Mouse (Mus musculus) left cerebral cortex, adult 2 months (tissue): Measurements from ENCODE around the gene Lfng. TPM values are rescaled to one million over a fixed set of nuclear protein-coding genes. Genes with fewer than 3 reads are reported as not detected.
A peak's percentile ranks its signal among the peaks of the same experiment; 100 is the strongest.

Source experiments
- DNase-seq, 2 experiments: peaks; one replicate each; pipeline ENCODE4 v3.0.0; 2021 to 2022; ENCODE audit warnings: low spot score in 2 of 2, mixed read lengths in 1 of 2; ENCODE audit errors: extremely low spot score in 1 of 2
- H3K27ac ChIP-seq: fragments of 200-600 bp; 2 replicates; pipeline ENCODE4 v1.8.1; 2022
- H3K4me3 ChIP-seq: fragments of 200-600 bp; 2 replicates; pipeline ENCODE4 v1.8.1; 2022
- CTCF ChIP-seq: fragments of 200-600 bp; IDR thresholded peaks from 2 replicates; pipeline ENCODE4 v1.8.1; 2022; ENCODE audit warnings: antibody characterized with exemption, mild to moderate bottlenecking, moderate library complexity
- intact Hi-C: fragments of 180-260 bp; cut with DNase I; formaldehyde crosslinking; loops from one replicate; pipeline ENCODE4 v1.15.1; 2025
- total RNA-seq, 2 experiments: library from RNA; stranded (reverse); gene quantifications; 2 replicates each; pipeline ENCODE4 v1.2.3; 2021

The Lfng gene
- total RNA-seq, 2 experiments from 2014 or later, result 25.9 to 26.2 TPM

DNA sequence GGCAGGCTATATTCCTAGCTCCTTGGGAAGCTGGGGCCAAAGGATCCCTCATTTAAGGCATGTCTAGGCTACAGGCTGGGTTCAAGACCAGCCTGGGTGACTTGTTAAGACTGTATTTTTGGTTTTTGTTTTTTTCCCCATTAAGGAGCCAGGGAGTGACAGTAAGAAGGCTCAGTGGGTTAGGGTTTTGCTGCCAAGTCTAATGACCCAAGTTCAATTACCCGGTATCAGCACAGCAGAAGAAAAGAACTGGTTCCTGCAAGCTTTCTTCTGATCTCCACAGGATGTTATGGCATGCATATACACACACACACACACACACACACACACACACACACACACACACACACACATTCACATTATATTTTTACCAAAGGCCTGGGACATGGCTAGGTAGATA lies 53.3 kb downstream of the Lfng start:
- H3K4me3 ChIP-seq, result no peak overlapping the region
- H3K27ac ChIP-seq, result peak overlapping the region; percentile 71
- intact Hi-C loops, result no loop called here
- no peak for DNase-seq
- TF ChIP-seq CTCF, result no peak

- intact Hi-C loops, result no loop called here
- TF ChIP-seq CTCF, result no peak
- Histone ChIP-seq H3K4me3 (no peak overlapping the region), H3K27ac (peak overlapping the region; percentile 72)
- no peak for DNase-seq
Measured at GRCm38 (mm10) chr5:140661427-140661826, 54.3 kb downstream of the Lfng start.

- peak overlapping the region; percentile 72 for H3K27ac ChIP-seq
- peak; percentile 55 to 56 for DNase-seq
- intact Hi-C loops, result loop anchor here (2.0 kb wide), 2 partner anchors 13 to 121 kb away; partner anchors contain the start of gene Ttyh3
- H3K4me3 ChIP-seq, result no peak overlapping the region
- no peak for TF ChIP-seq CTCF
Measured at GRCm38 (mm10) chr5:140661875-140662643, 54.9 kb downstream of the Lfng start.

DNA sequence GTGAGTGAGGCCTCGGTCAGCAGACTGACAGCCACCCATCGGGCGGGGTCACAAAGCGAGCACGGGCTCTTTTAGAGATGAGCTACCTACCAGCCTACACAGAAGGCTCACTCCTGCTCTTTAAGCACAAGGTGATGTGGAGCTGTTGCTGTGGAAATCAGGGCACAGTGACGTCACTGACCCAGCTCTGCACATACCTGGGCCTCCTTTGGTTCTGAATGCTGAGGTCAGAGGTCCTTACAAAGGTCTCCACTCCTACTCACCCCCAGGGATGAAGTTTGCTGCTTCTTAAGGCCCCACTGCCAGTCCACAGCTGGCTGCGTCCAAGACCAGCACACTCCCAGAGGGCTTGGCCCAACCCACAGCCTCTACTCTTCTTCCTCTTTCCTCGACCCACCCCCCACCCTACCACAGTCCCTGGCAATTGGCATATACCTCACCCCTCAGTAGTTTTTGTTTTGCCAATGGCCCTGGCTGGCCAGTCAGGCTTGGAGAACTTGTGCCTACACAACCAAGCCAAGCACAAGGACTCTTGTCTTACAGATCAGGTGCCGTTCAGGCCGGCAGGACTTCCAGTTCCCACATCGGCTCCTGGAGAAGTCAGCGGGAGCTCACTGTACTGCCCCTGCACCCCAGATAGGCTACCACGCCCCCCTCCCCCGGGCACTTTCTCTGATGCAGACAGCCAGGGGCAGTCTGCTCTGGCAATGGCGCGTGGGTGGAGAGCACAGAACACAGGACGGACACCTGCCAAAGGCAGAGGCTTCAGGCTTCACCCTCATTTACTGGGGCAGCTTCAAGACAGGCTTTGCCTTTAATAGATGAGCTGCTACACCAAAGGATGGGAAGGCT lies 55.8 kb downstream of the Lfng start:
- Histone ChIP-seq H3K27ac (peak overlapping the region; percentile 72), H3K4me3 (no peak overlapping the region)
- no peak for TF ChIP-seq CTCF
- intact Hi-C loops, result loop anchor here (2.0 kb wide), 2 partner anchors 14 to 122 kb away; partner anchors contain the start of gene Ttyh3
- DNase-seq, result peak; percentile 46 to 48

- DNase-seq, result peak; percentile 55 to 56
- Histone ChIP-seq H3K27ac (peak overlapping the region; percentile 72), H3K4me3 (no peak overlapping the region)
- intact Hi-C loops, result loop anchor here (2.0 kb wide), 2 partner anchors 15 to 123 kb away; partner anchors contain the start of gene Ttyh3
- TF ChIP-seq CTCF, result peak; percentile 69
Measured at GRCm38 (mm10) chr5:140663621-140664180, 56.6 kb downstream of the Lfng start.

Other genes starting within 250 kb of the Lfng start
- 10 to 100 TPM; 10.9 to 12.7 TPM for gene Snx8, start 218.1 kb upstream of the Lfng start, total RNA-seq
- 10 to 100 TPM; 91.5 to 92.9 TPM for gene Eif3b, start 188.0 kb upstream of the Lfng start, total RNA-seq
- gene Gm4869, start 161.7 kb upstream of the Lfng start, total RNA-seq, result not detected
- 10 to 100 TPM; 16.2 to 17.5 TPM for gene Chst12, start 101.8 kb upstream of the Lfng start, total RNA-seq
- gene Grifin, start 42.2 kb upstream of the Lfng start, total RNA-seq, result not detected
- gene Ttyh3, start 41.7 kb downstream of the Lfng start, total RNA-seq, result 100 to 1,000 TPM; 244 to 247 TPM
- gene Iqce, start 95.1 kb downstream of the Lfng start, total RNA-seq, result 10 to 100 TPM; 56.2 to 65.9 TPM
- 10 to 100 TPM; 19.8 to 21.3 TPM for gene Brat1, start 97.7 kb downstream of the Lfng start, total RNA-seq
- gene Amz1, start 116.8 kb downstream of the Lfng start, total RNA-seq, result 10 to 100 TPM; 16.2 to 20.2 TPM
- 10 to 100 TPM; 62.2 to 67.6 TPM for gene Gna12, start 223.1 kb downstream of the Lfng start, total RNA-seq